Mouse (Mus musculus) adrenal gland, postnatal 10 days (tissue): ENCODE results near the gene Cacnb3. TPM values are rescaled to one million over a fixed set of nuclear protein-coding genes. Genes with fewer than 3 reads are reported as not detected.

Experiments
- DNase-seq: peaks from one replicate; pipeline ENCODE4 v3.0.0; 2021; ENCODE audit warnings: mixed read lengths
- total RNA-seq, 2 experiments: library from RNA; stranded (reverse); gene quantifications; 2 replicates each; pipeline ENCODE4 v1.2.3; 2021

The Cacnb3 gene
- total RNA-seq, 2 experiments from 2014 or later, result 12.6 to 18.8 TPM

GRCm38 (mm10) chr15:98675634-98676250 lies 45.1 kb downstream of the Cacnb3 start:
- DNase-seq, result no peak

DNA sequence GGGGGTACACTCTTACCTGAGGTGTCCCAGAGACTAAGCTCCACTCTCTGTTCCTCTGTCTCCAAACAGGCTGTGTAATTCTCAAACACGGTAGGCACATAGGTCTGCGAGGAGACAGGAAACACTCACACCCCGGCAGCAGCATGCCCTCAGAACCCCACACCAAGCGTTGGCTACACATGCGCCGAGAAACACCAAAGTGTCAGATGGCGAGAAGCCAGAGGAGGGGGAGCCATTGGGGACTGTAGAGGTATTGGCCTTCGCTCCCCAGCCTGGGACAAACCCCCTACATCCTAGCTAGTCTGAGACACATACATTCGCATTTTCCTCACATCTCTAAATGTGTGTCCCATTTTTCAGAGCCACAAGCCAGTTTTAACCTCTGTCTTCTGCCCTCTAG lies 45.8 kb downstream of the Cacnb3 start:
- DNase-seq, result no peak

DNA sequence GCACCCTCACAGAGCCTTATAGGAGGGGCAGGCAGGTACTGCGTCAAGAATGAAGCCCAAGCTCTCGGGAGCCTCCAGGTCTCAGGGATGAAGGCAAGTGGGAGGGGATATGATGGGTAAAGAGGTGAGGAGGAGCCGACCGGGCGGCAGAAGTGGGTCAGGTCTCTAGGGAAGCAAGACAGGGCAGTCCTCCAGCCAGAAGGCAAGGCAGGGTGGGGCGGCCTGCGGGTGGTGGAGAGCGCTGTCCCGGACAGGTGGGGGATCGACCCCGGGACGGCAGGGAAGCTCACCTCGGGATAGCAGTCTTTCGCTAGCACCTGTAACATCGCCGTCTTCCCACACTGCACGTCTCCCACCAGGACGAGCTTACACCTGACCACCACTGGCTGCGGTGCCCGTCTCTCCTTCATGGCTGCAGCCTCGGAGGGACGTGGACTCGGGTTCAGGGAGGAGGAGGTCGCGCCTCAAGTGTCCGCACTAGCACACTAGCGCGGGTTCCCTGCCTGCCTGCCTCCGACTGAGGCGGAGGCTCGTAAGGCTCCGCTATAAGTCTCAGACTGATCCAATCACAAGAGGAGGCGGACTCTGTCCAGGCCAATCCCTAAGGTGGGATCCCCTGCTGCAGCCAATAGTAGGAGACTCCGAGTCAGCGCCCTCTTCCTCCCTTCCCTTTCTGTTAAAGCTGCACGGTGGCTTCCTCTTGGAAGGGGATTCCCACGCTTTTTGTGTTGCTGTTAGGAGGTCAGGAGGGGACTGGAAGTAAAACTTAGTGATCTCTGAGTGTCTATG lies 46.5 kb downstream of the Cacnb3 start, which contains the start of gene Rnd1:
TSS of gene Rnd1 (minus strand) at position 522 of the 789 bp plus-strand sequence.
- DNase-seq, result peak; percentile 89

GRCm38 (mm10) chr15:98677977-98678376 lies 47.3 kb downstream of the Cacnb3 start:
- DNase-seq, result no peak

GRCm38 (mm10) chr15:98680660-98681059 lies 50.0 kb downstream of the Cacnb3 start:
- DNase-seq, result no peak

- DNase-seq, result no peak
These were observed 51.0 kb downstream of the Cacnb3 start for GRCm38 (mm10) chr15:98681633-98682032.

DNA sequence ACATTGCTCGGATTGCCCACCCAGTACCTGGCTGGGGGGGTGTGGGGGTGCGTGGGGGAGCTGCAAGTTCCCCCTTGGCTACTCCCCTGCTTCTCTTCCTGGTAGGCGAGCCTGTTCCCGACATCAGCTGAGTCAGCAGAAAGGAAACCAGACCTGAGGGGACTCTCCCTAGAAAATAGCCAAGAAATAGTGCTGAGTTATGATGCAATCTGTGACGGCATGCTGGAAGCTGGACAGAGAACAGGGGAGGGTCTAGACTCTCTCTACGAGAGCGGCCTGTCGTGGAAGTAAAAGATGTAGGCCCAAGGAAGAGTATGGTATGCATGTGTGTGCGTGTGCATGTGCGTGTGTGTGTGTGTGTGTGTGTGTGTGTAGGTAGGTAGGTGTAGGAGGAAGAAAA lies 52.5 kb downstream of the Cacnb3 start:
- peak; percentile 11 for DNase-seq

- no peak for DNase-seq
These were observed 53.1 kb downstream of the Cacnb3 start for GRCm38 (mm10) chr15:98683746-98684145.

GRCm38 (mm10) chr15:98685926-98686325 lies 55.3 kb downstream of the Cacnb3 start:
- no peak for DNase-seq

DNA sequence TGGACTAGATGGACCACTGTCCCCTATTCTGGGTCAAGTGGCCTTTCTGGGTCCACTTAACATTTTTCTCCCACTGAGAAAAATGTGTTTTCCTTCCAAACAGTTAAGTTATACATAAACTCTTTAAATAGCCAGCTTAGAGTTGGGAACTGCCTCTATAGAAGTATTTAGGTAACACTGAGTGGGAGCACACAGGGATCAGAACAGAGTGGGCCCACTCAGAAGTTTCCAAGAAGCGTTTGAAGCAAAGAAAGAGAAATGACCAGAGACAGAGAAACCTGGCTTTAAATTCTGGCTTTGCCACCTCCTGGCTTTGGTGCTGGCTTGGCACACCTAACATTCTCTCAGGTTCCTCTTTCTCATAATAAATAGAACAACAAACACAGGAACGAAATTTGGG lies 59.0 kb downstream of the Cacnb3 start:
- DNase-seq, result no peak

DNA sequence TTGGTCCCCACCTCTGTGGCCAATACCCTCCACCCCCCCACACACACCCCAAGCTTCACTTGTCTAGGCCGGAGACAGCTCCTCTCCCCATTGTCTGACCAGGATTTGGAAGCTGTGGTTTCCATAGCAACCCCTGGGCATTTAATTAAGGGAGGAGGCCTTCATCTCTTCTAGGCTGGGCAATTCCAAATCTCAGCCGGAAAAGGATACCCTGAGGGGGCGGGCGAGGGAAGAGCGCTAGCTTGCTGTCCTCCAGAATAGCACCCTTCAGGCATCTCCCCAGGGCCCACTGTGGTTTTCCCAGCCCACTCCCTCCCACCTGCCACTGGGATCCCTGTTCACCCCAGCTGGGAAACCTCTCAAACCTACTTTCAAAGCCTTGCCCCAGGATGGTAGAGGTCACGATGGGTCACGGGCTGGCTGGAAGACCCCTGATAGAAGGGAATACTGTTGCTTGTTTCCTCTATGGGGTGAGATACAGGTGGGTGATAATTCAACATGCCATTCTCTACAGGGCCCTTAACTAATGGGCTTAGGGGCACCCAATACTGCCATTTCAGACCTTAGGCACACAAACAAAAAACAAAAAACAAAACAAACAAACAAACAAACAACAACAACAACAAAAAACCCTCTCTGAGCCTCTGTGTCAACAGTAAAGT lies 61.0 kb downstream of the Cacnb3 start:
- no peak for DNase-seq

DNA sequence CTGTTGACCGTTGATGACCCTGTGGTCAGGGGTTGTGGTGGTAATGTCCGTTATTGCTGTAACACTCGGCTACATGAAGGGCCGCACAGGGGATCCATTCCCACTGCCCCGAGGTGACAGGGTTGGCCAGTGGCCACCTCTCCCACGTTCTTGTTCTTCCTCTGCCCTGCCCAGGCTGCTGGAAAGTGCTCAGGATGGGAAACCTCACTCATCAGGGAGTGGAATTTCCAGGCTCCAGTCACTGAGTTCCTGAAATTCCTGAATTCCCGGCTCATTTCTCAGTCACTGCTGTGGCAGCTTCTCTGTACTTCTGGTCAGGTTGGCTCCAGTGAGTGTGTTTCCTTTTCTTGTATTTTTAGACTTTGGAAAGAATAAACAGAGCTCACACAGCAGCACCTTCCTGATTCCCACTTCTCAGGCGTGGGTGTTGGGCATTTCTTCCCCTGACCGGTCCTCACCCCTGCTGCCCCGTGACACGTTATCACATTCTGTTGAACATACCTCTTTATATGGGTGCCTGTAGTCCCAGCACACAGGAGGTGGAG lies 61.6 kb downstream of the Cacnb3 start:
- DNase-seq, result peak; percentile 30

Other genes starting within 250 kb of the Cacnb3 start
- gene Olfr283, start 249.9 kb upstream of the Cacnb3 start, total RNA-seq, result not detected
- gene Olfr282, start 199.6 kb upstream of the Cacnb3 start, total RNA-seq, result not detected
- not detected for gene Olfr281, start 178.3 kb upstream of the Cacnb3 start, total RNA-seq
- not detected for gene OR5BS1P, start 160.9 kb upstream of the Cacnb3 start, total RNA-seq
- gene Lalba, start 148.1 kb upstream of the Cacnb3 start, total RNA-seq, result under 1 TPM in 1 of 2 experiments, not detected in 1; 0.39 TPM
- not detected for gene Olfr279, start 138.4 kb upstream of the Cacnb3 start, total RNA-seq
- gene Kansl2, start 96.6 kb upstream of the Cacnb3 start, total RNA-seq, result 10 to 100 TPM; 64.8 to 77.9 TPM
- 10 to 100 TPM; 41.5 to 50.0 TPM for gene Ccnt1, start 59.9 kb upstream of the Cacnb3 start, total RNA-seq
- gene 4930415O20Rik, start 59.8 kb upstream of the Cacnb3 start, total RNA-seq, result 1 to 10 TPM in 1 of 2 experiments, under 1 TPM in 1; 0.58 to 1.2 TPM
- 100 to 1,000 TPM in 1 of 2 experiments, 10 to 100 TPM in 1; 83.5 to 101 TPM for gene Adcy6, start 20.8 kb upstream of the Cacnb3 start, total RNA-seq
- gene Ddx23, start 32.1 kb downstream of the Cacnb3 start, total RNA-seq, result 10 to 100 TPM; 55.5 to 72.4 TPM
- 1 to 10 TPM; 1.9 to 2.3 TPM for gene Rnd1, start 46.6 kb downstream of the Cacnb3 start, total RNA-seq
- under 1 TPM; 0.61 to 0.63 TPM for gene Ccdc65, start 77.4 kb downstream of the Cacnb3 start, total RNA-seq
- gene Fkbp11, start 97.4 kb downstream of the Cacnb3 start, total RNA-seq, result 10 to 100 TPM in 1 of 2 experiments, 1 to 10 TPM in 1; 8.8 to 11.9 TPM
- gene Arf3, start 132.4 kb downstream of the Cacnb3 start, total RNA-seq, result 10 to 100 TPM; 92.4 to 94.7 TPM
- gene Wnt10b, start 147.3 kb downstream of the Cacnb3 start, total RNA-seq, result 1 to 10 TPM in 1 of 2 experiments, under 1 TPM in 1; 0.96 to 1.1 TPM
- under 1 TPM in 1 of 2 experiments, not detected in 1; 0.12 TPM for gene Wnt1, start 159.0 kb downstream of the Cacnb3 start, total RNA-seq
- under 1 TPM; 0.09 to 0.21 TPM for gene Ddn, start 178.7 kb downstream of the Cacnb3 start, total RNA-seq
- 10 to 100 TPM; 65.7 to 71.5 TPM for gene Prkag1, start 200.7 kb downstream of the Cacnb3 start, total RNA-seq
- 10 to 100 TPM; 47.5 to 64.2 TPM for gene Kmt2d, start 240.4 kb downstream of the Cacnb3 start, total RNA-seq